Mouse (Mus musculus) limb, embryonic 14.5 days (tissue): Measurements from ENCODE around the gene Nav2. TPM values are rescaled to one million over a fixed set of nuclear protein-coding genes. Genes with fewer than 3 reads are reported as not detected.
A peak's percentile ranks its signal among the peaks of the same experiment; 100 is the strongest.

Experiments
- ATAC-seq: fragments of 200-750 bp; cut with Nextera tagmentation; 2 replicates; pipeline ENCODE4 v1.8.0; 2017; ENCODE audit warnings: low read depth, moderate number of reproducible peaks, moderate TSS enrichment; ENCODE audit not compliant: low FRiP score
- DNase-seq: peaks from one replicate; pipeline ENCODE4 v3.0.0-alpha.2; 2015; ENCODE audit warnings: low spot score
- H3K27ac ChIP-seq: fragments of 300-500 bp; sonication (generic); replicated peaks from 2 replicates; pipeline ENCODE4 v1.5.1; 2014; ENCODE audit warnings: low read depth, mild to moderate bottlenecking, low read length, moderate library complexity, mixed read lengths
- H3K27me3 ChIP-seq: fragments of 300-500 bp; sonication (generic); 2 replicates; pipeline ENCODE4 v1.6.1; 2014; ENCODE audit warnings: low read length, mixed read lengths; ENCODE audit not compliant: control insufficient read depth, insufficient read depth
- H3K36me3 ChIP-seq: fragments of 300-500 bp; sonication (generic); 2 replicates; pipeline ENCODE4 v1.6.1; 2014; ENCODE audit warnings: mild to moderate bottlenecking, low read length, moderate library complexity, mixed read lengths; ENCODE audit not compliant: control insufficient read depth, insufficient read depth
- H3K4me1 ChIP-seq: fragments of 300-500 bp; sonication (generic); 2 replicates; pipeline ENCODE4 v1.6.1; 2014; ENCODE audit warnings: antibody characterized with exemption, low read length, mixed read lengths; ENCODE audit not compliant: control insufficient read depth, insufficient read depth
- H3K4me2 ChIP-seq: fragments of 300-500 bp; sonication (generic); replicated peaks from 2 replicates; pipeline ENCODE4 v1.6.1; 2014; ENCODE audit warnings: low read depth, mild to moderate bottlenecking, low read length, moderate library complexity; ENCODE audit not compliant: severe bottlenecking
- H3K4me3 ChIP-seq: fragments of 300-500 bp; sonication (generic); replicated peaks from 2 replicates; pipeline ENCODE4 v1.5.1; 2014; ENCODE audit warnings: low read length
- H3K9ac ChIP-seq: fragments of 300-500 bp; sonication (generic); 2 replicates; pipeline ENCODE4 v1.6.1; 2014; ENCODE audit warnings: mild to moderate bottlenecking, low read depth, low read length, moderate library complexity; ENCODE audit not compliant: severe bottlenecking
- H3K9me3 ChIP-seq: fragments of 300-500 bp; sonication (generic); 2 replicates; pipeline ENCODE4 v1.6.1; 2016; ENCODE audit warnings: low read length; ENCODE audit not compliant: control insufficient read depth
- POLR2A ChIP-seq: fragments of 200-500 bp; IDR thresholded peaks from 2 replicates; pipeline ENCODE4 v1.8.0; 2012; ENCODE audit warnings: inconsistent platforms, mild to moderate bottlenecking, moderate library complexity, borderline replicate concordance; ENCODE audit not compliant: insufficient read depth, insufficient read length; ENCODE audit errors: extremely low read depth
- WGBS: fragments of 180-500 bp; shearing (Covaris S2); extraction: QIAGEN DNeasy Blood & Tissue Kit; methylation state at CpG from one replicate; pipeline ENCODE4 v1.1.7; 2014; 5-methylcytosine and 5-hydroxymethylcytosine counted together
- polyA plus RNA-seq, 2 experiments: library from polyadenylated mRNA; depleted of rRNA in 1 of 2; stranded (reverse) in 1 of 2; unstranded in 1 of 2; fragments of >200 nt; fragmentation: Nextera tagmentation in 1 of 2; extraction: Ambion mirVana in 1 of 2; gene quantifications; 2 replicates each; pipeline versions ENCODE4 v1.2.1 to v1.2.3; 2012 to 2014

The Nav2 gene
- polyA plus RNA-seq, 2 experiments, result 15.8 to 16.8 TPM

DNA sequence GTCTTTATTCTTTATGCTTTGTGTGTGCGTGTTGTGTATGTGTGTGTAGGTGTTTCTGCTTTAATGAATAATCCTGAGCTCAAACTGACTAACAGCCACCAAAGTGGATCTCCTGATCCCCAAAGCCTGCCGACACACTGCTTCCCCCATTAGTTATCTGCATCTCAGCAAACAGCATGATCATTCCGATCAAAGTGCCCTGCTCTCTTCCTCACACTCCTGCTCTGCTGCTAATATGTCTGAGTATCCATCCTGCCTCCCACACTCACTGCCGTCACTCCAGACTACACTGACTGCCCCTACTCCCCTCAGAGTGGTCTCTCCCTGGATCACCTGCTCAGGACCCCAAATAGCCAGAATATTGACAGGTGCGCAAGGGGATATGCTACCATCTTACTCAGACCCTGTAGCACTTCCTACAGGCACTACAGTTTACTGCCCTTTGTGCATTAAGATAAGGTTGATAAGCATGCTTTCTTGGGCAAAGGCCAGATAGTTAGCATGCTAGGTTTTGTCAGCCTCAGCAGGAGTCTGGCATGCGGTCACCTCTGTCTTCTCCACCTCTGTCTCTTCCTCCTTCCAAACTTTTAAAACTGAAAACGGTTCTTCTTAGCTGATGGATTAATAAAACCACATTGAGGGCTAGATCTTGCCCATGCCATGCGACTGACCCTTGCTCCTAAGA is 382.8 kb downstream of the Nav2 start:
- TF ChIP-seq POLR2A, result no peak
- H3K9me3 ChIP-seq, result no peaks in the 10 kb centered on the region
- DNase-seq (no peak), ATAC-seq (no peak)
- H3K27me3 ChIP-seq, result no peaks in the 10 kb centered on the region
- no peak overlapping the region for H3K27ac ChIP-seq
- no peak overlapping the region for H3K4me2 ChIP-seq
- no peaks in the 10 kb centered on the region for H3K36me3 ChIP-seq
- H3K4me3 ChIP-seq, result no peak overlapping the region
- no peaks in the 10 kb centered on the region for H3K4me1 ChIP-seq
- 88% methylated on average over 8 of the region's 8 CpGs for WGBS
- H3K9ac ChIP-seq, result no peak overlapping the region

- 83% methylated on average over 3 of the region's 3 CpGs for WGBS
- H3K9ac ChIP-seq, result no peak overlapping the region
- H3K4me1 ChIP-seq, result no peaks in the 10 kb centered on the region; the same call in 1 of the 2 replicates
- no peaks in the 10 kb centered on the region for H3K36me3 ChIP-seq
- no peak overlapping the region for H3K27ac ChIP-seq
- TF ChIP-seq POLR2A, result no peak
- no peaks in the 10 kb centered on the region for H3K9me3 ChIP-seq
- ATAC-seq (no peak), DNase-seq (no peak)
- H3K27me3 ChIP-seq, result no peaks in the 10 kb centered on the region
- no peak overlapping the region for H3K4me2 ChIP-seq
- no peak overlapping the region for H3K4me3 ChIP-seq
Observed at GRCm38 (mm10) chr7:49297148-49297547, 388.6 kb downstream of the Nav2 start.

GRCm38 (mm10) chr7:49298431-49298839 is 389.9 kb downstream of the Nav2 start:
- no peak overlapping the region for H3K9ac ChIP-seq
- H3K9me3 ChIP-seq, result no peaks in the 10 kb centered on the region
- DNase-seq, result no peak
- no peak overlapping the region for H3K4me2 ChIP-seq
- no peak for ATAC-seq
- H3K4me3 ChIP-seq, result no peak overlapping the region
- no peaks in the 10 kb centered on the region; the same call in 1 of the 2 replicates for H3K4me1 ChIP-seq
- no peak for TF ChIP-seq POLR2A
- H3K36me3 ChIP-seq, result no peaks in the 10 kb centered on the region
- no peaks in the 10 kb centered on the region for H3K27me3 ChIP-seq
- 22% methylated on average over 4 of the region's 4 CpGs for WGBS
- no peak overlapping the region for H3K27ac ChIP-seq

GRCm38 (mm10) chr7:49301487-49301886 is 393.0 kb downstream of the Nav2 start:
- H3K36me3 ChIP-seq, result no peaks in the 10 kb centered on the region
- TF ChIP-seq POLR2A, result no peak
- H3K9me3 ChIP-seq, result no peaks in the 10 kb centered on the region
- WGBS, result 80% methylated on average over 6 of the region's 6 CpGs
- ATAC-seq (no peak), DNase-seq (no peak)
- no peak overlapping the region for H3K9ac ChIP-seq
- H3K4me3 ChIP-seq, result no peak overlapping the region
- H3K27ac ChIP-seq, result no peak overlapping the region
- H3K4me2 ChIP-seq, result no peak overlapping the region
- no peaks in the 10 kb centered on the region for H3K27me3 ChIP-seq
- H3K4me1 ChIP-seq, result peaks cover 17% of the 10 kb centered on the region

DNA sequence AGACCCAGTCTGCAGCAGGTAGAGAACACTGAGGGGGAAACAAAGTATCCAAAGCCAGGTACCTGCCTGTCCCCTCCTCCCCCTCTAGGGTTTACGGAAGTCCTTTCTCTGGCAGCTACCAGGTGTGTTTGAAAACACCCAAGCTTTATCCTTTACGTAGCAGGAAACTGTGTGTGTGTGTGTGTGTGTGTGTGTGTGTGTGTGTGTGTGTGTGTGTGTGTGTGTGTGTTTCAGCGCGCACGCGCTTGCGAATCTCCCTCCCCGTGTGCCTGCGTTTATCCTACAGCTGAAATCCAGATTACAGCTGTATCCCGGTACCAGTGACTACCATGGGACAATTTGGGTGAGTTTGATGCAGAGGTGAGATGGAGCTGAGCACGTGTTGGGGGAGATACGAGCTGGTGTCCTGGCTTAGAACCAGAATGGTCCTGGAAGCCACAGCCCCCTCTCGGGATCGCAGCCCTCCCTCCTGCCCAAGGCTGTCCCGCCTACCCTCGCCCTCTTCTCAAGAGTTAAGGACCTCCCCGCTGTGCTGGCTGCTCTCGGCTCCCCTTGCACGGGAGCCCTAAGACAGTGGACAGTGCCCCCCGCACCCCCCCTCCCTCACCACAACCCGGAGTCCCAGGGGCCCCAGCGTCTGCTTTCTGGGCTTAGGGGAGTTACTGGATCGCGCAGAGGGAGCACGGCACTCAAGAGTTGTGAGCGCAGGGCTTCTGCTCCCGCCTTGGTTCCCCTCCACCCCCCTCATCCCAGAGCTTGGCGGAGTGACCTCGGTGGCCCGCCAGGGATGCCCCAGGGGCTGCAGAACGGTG is 395.3 kb downstream of the Nav2 start:
- DNase-seq (no peak), ATAC-seq (0 out of 2 replicates have a peak, but pooled peaks have one; percentile 35)
- WGBS, result under 1% methylated on average over 23 of the region's 31 CpGs
- H3K9ac ChIP-seq, result peak overlapping the region; percentile 60
- peak overlapping the region; percentile 81 for H3K4me2 ChIP-seq
- H3K27ac ChIP-seq, result no peak overlapping the region
- no peak for TF ChIP-seq POLR2A
- H3K27me3 ChIP-seq, result no peaks in the 10 kb centered on the region
- no peaks in the 10 kb centered on the region for H3K9me3 ChIP-seq
- peak overlapping the region; percentile 41 for H3K4me3 ChIP-seq
- no peaks in the 10 kb centered on the region for H3K36me3 ChIP-seq
- H3K4me1 ChIP-seq, result peaks cover 17% of the 10 kb centered on the region
